Mouse (Mus musculus): ENCODE data around the gene Gfi1b. TPM values are rescaled to one million over a fixed set of nuclear protein-coding genes. Genes with fewer than 3 reads are reported as not detected.

The Gfi1b gene
- total RNA-seq (2021) = not detected
- long read RNA-seq, experiment 1 = 0 reads
- long read RNA-seq, experiment 2 = 0 reads

- intact Hi-C loops (cut with DNase I) = loop anchor here (1.0 kb wide), 1 partner anchor 29 kb away; no protein-coding TSS in a partner anchor
- no peak for TF ChIP-seq CTCF (IDR thresholded peaks at IDR 0.05)
- H3K4me3 ChIP-seq = no peak within 1 kb of the TSS
- DNase-seq = no peak
- no peak within 1 kb of the TSS for H3K27ac ChIP-seq
These were observed at the start of gene Gfi1b for GRCm38 (mm10) chr2:28621664-28622171. Gene Gfi1b, minus strand, starts transcription at chr2:28621982.

DNA sequence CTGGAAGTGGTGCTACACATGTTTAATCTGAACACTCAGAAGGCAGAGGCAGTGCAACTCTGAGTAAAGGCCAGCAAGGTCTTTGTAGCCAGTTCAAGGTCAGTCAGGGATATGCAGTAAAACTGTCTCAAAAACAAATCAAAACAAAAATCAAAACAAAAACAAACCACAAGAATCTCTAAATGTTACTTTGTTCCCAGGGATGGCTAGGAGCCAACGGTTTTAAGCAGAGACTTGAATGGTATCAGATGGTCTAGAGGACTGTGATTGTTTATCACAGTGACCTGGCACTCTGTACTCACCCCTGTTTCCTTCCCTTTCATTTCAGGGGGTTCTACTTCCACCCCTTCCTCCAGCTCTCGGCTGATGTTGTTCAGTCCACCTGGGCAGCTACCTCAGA lies 49.7 kb upstream of the Gfi1b start:
- no peak for DNase-seq
- no peak for TF ChIP-seq CTCF (IDR thresholded peaks at IDR 0.05)
- intact Hi-C loops (cut with DNase I) = no loop called here
- Histone ChIP-seq H3K27ac (no peak overlapping the region), H3K4me3 (no peak overlapping the region)

- Histone ChIP-seq H3K4me3 (no peak overlapping the region), H3K27ac (no peak overlapping the region)
- TF ChIP-seq CTCF (IDR thresholded peaks at IDR 0.05) = no peak
- no peak for DNase-seq
- intact Hi-C loops (cut with DNase I) = no loop called here
These were observed 44.0 kb upstream of the Gfi1b start for GRCm38 (mm10) chr2:28665818-28666217.

DNA sequence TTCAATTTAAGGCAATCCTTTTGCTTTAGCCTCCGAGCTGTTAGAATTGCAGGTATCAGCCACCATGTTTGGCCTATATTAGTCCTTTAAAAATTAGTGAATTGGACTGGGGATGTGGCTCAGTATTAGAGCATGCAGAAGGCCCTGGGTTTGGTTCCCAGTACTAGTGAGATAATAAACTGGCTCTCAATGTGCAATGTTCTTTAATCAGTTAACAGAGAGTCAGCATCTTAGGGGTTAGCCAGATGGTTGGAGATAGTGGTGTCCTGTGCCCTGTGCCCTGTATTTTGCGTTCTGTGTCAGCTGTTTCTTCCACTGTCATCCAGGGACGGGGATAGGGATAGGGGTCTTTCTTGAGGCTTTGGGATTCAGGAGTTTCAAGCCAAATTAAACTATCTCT lies 41.1 kb upstream of the Gfi1b start:
- Histone ChIP-seq H3K4me3 (no peak overlapping the region), H3K27ac (no peak overlapping the region)
- DNase-seq = no peak
- no peak for TF ChIP-seq CTCF (IDR thresholded peaks at IDR 0.05)
- intact Hi-C loops (cut with DNase I) = no loop called here

DNA sequence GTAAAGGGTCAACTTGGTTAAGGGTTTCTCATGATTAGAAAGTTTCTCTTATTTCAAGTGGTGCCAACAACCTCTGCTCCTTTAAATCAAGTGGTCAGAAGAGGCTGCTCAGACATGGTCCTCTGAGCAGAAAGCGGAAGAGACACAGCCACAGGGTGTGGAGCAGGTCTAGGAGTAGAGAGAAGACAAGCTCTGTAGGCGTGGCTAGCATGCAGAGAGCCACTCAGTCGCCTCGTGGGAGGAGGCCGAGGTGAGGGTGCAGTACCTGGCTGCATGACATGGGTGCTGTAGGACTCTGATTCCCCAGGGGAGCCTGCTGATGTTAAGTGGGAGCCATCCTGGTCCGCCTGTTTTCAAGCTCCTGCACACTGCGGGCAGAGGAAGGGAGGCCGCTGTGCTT lies 34.4 kb upstream of the Gfi1b start:
- no peak for DNase-seq
- no peak for TF ChIP-seq CTCF (IDR thresholded peaks at IDR 0.05)
- Histone ChIP-seq H3K4me3 (no peak overlapping the region), H3K27ac (no peak overlapping the region)
- intact Hi-C loops (cut with DNase I) = no loop called here

GRCm38 (mm10) chr2:28654295-28654694 lies 32.5 kb upstream of the Gfi1b start:
- intact Hi-C loops (cut with DNase I) = no loop called here
- no peak overlapping the region for H3K27ac ChIP-seq
- no peak overlapping the region for H3K4me3 ChIP-seq
- no peak for DNase-seq
- peak; percentile 57 for TF ChIP-seq CTCF (IDR thresholded peaks at IDR 0.05)

DNA sequence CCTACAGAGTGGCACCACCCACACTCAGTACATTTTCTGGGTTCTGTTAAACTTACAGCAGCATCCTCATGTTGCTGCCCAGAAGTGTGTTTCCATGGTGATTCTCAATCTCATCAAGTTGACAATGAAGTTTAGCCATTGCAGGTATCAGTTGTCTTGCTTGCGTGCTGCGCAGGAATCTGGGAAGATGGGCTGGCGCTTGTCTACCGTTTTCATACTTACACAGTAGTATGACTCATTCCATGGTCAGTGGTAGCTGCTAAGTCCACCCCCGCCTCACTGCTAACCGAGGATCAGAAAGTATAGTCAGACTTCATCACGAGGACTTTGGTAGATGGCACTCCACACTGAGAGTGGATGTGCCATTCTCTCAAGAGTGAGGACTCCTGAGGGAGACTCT lies 31.6 kb upstream of the Gfi1b start:
- DNase-seq = no peak
- Histone ChIP-seq H3K4me3 (no peak overlapping the region), H3K27ac (no peak overlapping the region)
- no peak for TF ChIP-seq CTCF (IDR thresholded peaks at IDR 0.05)
- intact Hi-C loops (cut with DNase I) = no loop called here

DNA sequence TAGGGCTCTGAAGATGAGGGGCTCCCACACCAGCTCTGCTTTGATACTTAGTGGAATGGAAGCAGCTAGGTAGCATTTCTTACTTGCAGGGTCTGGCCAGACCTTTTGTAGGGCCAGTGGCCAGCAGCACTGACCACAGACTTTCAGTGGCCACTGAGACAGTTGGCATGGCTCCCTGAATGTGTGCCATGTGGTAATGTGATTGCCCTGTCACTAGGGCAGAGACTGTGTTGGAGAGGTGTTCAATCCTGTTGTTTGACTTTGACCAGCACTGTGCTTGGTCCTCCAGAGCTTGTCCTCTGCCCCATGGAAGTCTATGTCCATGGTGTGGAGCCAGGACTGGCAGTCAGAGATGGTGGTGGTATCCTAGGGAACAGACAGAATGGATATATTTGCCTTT lies 28.7 kb upstream of the Gfi1b start:
- peak; percentile 62 for DNase-seq
- no peak for TF ChIP-seq CTCF (IDR thresholded peaks at IDR 0.05)
- intact Hi-C loops (cut with DNase I) = no loop called here
- Histone ChIP-seq H3K4me3 (no peak overlapping the region), H3K27ac (no peak overlapping the region)

DNA sequence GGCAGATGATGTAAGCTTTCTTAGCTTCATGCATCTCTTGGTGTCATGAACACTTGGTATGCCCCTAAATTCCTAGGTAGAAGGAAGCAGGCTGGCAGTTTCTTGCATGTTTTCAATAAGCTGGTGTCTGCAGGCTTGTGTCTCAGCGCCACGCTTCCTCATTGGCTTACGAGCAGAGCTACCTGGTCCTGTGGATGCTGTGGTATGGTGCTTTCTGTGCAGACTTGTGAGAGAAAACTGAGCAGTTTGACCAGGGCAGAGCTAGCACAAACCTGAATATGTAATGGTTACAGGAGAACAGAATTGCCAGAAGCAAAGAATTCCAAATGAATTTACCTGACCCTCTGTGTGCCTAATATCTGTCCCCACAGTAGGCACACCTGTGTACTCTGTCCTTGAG lies 21.3 kb upstream of the Gfi1b start:
- TF ChIP-seq CTCF (IDR thresholded peaks at IDR 0.05) = no peak
- DNase-seq = no peak
- H3K4me3 ChIP-seq = no peak overlapping the region
- no peak overlapping the region for H3K27ac ChIP-seq
- intact Hi-C loops (cut with DNase I) = no loop called here

GRCm38 (mm10) chr2:28641435-28641941 lies 19.7 kb upstream of the Gfi1b start:
- TF ChIP-seq CTCF (IDR thresholded peaks at IDR 0.05) = no peak
- Histone ChIP-seq H3K27ac (peak overlapping the region; percentile 100), H3K4me3 (peak overlapping the region; percentile 98)
- intact Hi-C loops (cut with DNase I) = no loop called here
- peak; percentile 51 for DNase-seq

DNA sequence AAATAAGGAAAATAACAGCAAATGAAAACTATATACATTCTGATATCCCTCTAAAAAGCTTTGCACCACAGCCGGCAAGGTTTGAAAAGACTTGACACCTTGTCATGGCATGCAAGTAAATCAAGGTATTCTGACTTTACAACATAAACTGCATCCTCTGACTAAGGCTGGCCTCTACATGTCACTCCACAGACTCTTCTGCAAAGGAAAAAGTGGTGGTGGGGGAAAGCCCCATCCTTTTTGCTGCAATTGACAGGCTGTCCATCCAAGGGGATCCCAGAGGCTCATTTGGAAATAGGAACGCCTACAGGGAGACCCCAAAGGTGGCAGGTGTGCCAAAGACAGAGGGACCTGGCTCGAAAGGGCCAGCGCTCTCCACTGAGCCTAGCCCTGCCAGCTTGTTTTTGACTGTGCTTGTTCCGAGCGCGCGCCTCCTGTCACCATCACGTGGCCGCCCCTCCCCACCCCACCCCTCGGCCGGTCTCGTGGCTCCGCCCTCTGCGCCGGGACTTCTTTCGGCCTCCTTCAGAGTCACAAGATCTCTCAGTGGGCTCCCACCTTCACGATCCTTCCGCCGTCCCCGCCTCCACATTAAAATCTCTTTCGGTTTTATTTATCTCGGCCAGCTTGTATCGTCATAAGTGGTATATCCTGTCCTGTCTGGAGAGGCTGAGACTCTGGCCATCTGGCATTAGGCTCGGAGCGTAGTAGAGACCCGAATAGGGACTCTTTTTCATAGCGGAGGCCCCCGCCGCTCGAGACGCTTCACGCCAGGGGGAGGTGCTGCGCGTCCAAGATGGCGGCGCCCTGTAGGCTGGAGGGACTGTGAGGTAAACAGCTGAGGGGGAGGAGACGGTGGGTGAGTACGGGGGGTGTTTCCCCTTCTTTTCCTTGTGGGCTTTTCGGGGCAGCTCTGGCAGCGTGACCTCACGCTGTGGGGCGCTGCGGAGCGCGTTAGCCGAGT lies 19.0 kb upstream of the Gfi1b start, which contains the start of gene Tsc1:
Gene Tsc1, plus strand, starts transcription at position 768 of the 964 bp plus-strand sequence.
- DNase-seq = peak; percentile 98
- intact Hi-C loops (cut with DNase I) = no loop called here
- peak within 1 kb of the TSS; percentile 100 for H3K27ac ChIP-seq
- peak within 1 kb of the TSS; percentile 98 for H3K4me3 ChIP-seq
- TF ChIP-seq CTCF (IDR thresholded peaks at IDR 0.05) = no peak

DNA sequence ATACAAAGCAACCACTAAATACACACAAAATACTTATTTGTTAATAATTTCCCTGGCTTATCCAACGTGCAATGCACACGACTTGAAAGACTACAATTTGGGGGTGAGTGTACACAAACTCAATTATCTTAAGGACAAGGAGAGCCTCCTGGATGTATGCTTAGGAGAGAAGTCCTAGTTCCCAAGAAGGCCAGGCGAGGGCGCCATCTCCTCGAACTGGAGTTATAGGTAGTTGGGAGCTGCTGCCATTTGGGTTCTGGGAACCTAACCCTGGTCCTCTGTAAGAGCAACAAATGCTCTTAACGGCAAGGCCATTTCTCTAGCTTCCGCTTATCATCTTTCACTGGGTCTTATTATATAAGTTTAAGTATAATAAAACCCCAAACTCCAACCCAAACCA lies 18.0 kb upstream of the Gfi1b start:
- peak; percentile 46 for TF ChIP-seq CTCF (IDR thresholded peaks at IDR 0.05)
- peak; percentile 29 for DNase-seq
- no peak overlapping the region for H3K4me3 ChIP-seq
- intact Hi-C loops (cut with DNase I) = no loop called here
- H3K27ac ChIP-seq = peak overlapping the region; percentile 100

DNA sequence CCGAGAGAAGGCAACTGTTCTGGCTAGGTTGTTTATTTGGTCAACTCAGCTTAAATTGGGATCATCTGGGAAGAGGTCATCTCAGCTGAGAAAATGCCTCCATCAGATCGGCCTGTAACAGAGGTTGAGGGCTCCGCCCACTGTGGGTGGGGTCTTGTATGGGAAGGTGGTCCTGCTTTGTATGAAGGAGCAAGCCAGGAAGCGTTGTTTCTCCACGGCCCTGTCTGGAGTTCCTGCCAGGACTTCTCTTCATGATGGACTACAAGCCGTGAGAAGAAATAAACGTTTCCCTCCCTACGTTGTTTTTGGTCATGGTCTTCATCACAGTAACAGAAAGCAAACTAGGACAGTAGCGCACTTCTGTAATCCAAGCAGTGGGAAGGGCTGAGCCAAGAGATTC lies 17.1 kb upstream of the Gfi1b start:
- no peak for DNase-seq
- Histone ChIP-seq H3K4me3 (no peak overlapping the region), H3K27ac (no peak overlapping the region)
- no peak for TF ChIP-seq CTCF (IDR thresholded peaks at IDR 0.05)
- intact Hi-C loops (cut with DNase I) = no loop called here

Measured in gastrocnemius, adult 2 months (tissue).